Mouse (Mus musculus) CD4-positive helper T cell, adult 2 months (primary cell): ENCODE data around the gene Arhgap10.
A peak's percentile ranks its signal among the peaks of the same experiment; 100 is the strongest.

ENCODE experiments used
- DNase-seq: peaks from one replicate; pipeline ENCODE4 v3.0.0-alpha.2; 2012; ENCODE audit warnings: low read depth, missing footprints, low spot score

The Arhgap10 gene

DNA sequence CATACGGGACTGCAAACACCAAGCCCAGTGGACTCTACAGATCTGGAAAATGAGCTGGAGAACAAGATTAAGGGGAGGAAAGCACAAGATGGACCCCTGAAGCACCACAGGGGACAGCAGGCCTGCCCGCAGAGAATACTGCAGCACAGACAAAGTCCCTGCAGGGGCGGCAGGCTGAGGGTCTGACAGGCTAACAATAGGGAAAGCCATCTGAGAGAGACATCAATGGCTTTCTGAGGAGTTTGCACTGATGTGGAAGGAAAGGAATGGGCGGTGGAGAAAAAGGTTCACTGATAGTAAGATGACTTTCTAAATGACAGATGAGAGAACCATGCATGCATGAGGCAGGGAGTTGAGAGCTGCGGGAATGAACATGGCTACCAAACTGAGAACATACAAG, 111.3 kb downstream of the Arhgap10 start:
- DNase-seq = no peak

DNA sequence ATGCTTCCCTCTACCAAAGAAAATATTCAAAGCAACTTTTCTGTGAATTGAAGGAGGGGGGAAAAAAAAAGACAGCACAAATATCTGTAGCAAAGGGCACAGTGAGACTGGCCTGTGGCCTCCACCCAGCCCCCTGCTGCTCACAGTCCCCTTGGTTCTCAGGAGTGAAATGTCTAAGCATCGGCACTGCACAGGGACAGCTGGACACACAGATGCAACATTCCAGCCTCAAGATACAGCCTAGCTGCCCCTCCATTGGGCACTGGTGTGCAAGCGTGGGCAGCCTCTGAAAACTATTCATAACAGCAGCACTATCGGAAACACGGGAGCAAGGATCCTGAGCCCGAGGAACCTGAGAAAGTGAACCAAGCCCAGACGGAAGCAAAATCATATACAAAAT, 113.7 kb downstream of the Arhgap10 start:
- DNase-seq = no peak

DNA sequence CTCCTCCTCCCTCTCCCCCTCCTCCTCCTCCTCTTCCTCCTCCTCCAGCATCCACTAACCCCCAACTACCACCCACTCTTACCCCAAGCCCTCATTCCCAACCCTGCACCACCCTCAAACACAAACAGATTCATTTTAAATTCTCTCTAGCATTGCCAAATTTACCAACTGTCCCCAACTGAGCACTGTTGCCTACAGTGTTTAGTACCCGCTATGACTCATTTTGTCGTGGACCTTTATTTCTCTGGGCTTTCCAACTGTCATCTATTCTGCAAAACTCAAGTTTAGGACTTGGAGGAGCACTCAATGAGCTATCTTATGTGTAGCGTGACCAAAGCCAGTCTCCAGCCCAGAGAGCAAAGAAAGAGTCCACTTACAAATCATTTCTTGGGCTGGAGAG, 115.8 kb downstream of the Arhgap10 start:
- DNase-seq = no peak

DNA sequence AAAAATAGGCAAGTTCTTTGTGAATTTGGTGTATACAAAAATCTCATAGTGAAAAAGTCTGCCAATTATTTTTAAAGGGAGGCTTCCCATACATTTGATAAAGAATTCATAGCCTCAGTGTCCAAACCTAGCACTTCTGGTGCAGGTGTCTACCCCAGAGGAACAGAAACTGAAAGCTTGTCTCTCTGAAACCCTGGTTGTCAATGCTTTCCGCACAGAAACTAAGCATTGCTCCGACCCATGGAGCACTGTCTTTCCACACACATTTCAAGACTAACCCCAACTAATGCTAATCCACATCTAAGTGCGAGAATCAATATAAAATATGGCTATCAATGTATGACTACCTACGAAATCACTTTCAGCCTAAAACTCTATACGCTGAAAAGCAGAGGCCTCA, 116.6 kb downstream of the Arhgap10 start:
- DNase-seq = no peak

DNA sequence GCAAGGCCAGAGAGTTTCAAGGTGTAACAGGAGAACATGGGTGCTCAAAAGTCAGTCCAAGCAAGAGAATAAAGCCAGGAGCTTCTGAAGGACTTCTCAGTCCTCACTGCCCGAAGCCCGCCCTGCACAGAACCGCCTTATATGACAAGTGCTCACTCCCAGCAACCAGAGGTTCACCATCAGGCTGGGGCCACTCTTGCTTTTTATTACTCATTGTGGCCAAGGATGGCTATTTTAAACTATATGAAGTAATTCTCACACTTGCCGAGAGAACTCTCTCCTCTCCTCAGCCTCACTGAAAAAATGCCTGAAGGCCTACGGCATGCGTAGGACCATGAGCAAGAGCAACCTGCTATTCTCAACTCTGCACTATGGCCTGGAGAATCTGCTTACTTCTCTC, 133.7 kb downstream of the Arhgap10 start:
- no peak for DNase-seq

DNA sequence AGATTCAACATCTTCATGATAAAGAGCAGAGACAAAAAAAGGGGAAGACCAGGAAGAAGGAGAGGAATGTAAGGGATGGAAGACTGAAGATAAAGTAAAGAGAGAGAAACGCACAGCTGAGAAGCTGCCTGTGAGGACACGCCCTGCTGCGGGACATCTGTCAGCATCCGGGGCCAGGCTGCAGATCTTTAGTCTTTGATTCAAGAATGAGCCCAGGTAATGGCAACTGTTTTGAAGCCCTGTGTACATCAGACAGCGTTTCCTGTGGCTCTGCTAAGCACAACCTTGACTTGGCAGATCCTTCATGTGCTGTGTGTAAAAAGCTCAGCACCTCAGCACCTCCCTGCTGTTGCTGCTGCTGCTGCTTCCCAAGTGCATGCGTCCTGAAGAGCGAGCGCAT, 134.1 kb downstream of the Arhgap10 start:
- DNase-seq = no peak

DNA sequence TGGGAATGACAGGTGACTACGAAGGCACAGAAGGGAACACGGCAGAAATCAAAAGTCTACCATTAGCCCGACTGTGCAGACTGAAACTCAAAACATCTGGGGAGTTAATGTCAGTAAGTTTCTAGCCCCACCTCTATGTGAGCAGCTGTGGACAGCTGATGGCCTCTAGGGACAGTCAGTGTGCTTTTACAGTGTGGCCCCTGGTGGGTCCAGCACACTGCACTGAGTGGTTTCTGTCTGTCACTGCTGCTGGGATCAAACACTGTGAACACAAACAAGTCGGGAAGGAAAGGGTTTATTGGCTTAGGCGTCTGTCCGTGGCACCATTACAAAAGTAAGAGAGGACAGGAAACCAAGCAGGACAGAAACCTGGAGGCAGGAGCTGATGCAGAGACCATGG, 136.9 kb downstream of the Arhgap10 start:
- DNase-seq = no peak

DNA sequence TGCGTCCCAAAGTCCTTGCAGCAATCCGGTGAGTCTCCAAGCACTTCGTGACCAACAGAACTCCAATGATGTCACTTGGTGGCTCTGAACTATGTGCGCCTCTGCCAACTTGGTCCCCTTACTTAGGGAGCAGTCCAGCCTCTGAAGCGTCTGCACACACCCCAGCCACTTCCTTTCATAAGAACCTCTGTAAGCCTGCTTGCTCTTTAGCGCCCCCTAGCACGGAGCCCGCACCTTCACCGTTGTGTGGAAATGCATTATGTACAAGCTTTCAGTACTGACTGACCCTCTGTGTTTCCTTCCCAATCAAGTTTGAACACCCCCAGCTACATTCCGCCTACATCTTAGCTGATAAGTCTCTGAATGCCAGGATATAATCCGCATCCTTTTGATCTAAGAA, 138.5 kb downstream of the Arhgap10 start:
- DNase-seq = peak; percentile 38

DNA sequence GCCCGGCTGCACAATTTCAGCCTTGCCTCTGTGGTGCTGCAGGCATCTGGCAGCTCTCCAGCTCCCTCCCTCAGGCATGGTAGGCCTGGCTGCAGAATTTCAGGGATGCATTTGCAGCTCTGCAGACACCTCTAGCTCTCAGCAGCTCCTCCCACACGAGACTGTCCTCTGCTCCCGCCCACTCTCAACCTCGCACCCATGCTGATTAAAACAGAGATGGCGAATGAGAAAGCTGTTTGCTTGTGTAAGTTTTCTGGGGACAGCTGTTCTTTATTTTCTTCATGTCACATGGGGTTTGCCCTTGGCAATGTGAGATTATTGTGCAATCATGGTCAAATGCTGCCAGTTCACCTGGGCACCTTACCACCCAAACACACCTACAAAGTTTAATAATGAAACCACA, 141.3 kb downstream of the Arhgap10 start:
- peak; percentile 6 for DNase-seq

DNA sequence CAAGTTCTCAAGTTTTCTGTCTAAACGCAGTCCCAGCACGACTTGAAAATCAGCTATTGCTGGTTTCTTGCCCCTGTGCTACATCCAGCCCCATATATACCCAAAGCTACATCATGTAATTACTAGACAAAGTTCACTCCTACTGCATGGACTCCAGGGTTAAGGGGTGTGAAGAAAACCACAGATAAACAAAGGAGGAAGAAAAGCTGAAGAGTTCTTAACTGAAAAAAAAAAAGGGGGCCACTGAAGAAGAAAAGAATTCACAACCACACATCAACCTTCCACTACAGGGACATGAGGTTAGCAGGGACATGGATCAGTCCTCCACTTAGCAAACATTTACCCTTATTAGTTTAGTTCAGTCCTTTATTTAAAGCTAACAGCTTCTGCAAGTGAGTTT, 141.8 kb downstream of the Arhgap10 start:
- no peak for DNase-seq

DNA sequence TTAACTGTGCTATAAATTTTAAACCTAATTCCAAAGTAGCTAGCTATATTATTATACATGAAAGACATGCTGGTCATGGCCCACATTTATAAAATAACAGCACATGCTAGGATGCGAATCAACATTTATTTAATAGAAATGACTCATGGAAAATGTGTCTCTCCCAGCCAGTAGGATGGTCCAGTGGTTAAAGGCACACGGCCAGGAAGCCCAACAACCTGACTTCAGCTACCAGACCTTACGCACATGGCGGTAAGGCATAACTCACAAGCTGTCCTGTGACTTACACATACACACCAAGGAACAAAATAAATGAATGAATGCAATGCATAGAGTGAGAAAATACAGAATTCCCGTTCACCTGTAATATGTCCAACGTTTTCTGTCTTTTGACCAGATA, 146.7 kb downstream of the Arhgap10 start:
- no peak for DNase-seq

DNA sequence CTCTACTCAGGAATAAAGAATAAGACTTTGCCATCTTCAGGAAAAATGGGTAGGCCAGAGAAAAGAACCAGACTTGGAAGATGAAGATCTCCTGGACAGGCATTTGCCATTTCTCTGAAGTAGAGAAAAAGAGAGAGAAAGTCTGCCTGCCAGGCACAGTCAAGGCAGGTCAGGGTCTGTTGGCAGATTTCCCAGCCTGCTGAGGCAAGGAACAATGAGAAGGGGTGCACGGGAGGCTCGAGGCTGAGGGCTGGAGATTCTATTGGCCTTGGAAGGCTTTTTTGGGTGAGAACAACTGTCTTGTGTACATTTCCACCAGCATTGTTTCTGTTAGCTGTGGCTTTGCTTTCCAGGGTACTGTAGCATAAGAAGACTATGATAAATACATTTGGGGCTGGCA, 147.4 kb downstream of the Arhgap10 start:
- no peak for DNase-seq

DNA sequence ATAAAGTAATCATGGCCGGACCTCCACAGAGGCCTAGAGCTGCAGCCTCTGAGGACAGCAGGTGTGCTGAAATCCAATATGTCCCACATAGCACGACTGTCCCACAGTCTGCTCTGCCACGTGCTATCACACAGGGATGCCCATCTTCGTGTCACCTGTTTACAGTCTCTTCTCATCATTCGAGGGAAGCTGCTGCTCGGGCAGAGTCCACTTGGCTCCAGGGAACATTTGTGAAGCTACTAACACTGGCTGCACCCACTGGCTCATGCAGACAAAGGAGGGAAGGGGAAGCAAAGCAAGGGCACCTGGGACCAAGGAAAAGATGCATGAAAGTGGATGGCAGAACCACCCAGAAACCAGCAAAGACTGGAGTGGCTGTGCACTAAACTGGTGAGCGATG, 148.1 kb downstream of the Arhgap10 start:
- DNase-seq = no peak

DNA sequence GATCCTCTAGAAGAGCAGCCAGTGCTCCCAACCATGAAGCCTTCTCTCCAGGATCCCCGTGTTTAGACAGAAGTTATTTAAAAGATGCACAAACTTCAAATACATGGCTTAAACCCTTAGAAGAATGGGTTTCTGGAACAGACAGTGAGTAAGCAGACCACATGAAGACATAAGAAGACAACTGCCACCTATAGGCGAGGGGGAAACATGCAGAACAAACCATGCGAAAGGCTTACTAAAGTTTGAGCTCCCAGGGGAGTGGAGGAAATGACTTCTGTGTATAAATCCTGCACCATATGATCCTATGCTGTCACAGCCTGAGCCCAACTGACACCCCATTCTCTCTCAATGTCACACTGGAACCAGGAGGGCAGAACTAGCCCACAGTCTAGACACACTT, 150.7 kb downstream of the Arhgap10 start:
- DNase-seq = peak; percentile 18

DNA sequence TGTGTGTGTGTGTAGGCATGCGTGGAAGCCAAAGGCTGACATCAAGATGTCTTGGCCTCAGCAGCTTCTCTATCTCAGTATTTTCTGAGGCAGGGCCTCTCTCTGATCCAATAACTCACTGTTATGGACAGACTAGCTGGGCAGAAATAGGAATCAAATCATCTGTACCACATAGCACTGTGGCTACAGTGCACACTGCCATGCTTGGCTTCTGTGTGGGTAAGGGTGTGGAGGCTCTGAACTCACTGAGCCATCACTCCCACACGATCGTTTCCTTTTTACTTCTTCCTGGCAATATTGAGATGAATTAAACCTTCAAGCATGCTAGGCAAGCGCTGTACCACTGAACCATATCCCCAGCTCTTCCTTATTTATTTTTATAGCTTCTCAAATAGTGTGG, 151.3 kb downstream of the Arhgap10 start:
- no peak for DNase-seq

DNA sequence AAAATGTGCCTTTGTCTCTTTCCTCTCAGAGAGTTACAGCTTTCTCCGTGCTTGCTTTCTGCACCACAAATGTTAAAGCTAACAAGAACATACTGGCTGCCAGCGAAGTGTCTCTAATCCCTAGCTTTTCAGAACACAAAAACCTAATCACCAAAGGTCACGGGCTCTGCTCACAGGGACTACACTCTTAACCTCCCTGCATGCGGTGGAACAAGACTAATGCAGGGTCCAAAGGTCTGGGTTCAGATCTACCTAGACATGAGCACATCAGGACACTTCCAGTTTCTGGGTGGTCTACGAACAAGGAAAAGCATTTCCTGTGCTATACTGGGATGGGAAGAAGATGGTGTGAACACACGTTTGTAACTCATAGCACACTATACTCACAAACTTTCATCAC, 151.8 kb downstream of the Arhgap10 start:
- DNase-seq = no peak

DNA sequence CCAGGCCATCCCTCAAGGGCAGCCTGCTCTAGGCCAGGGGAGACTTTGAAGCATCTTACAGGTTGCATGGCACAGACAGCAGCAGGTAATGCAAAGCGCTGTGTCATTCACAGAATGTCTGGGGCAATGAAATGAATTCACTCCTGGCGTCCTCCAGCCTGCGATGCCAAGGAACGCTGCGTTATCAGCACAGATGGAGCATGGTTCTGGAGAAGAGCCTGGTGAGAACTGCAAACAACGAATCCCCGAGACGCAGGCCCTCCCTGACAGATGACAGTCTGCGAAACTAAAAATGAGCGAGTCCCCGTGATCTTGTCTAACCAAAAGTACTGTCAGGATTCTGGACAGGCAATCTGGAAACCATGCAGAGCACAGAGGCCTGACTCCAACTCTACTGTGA, 153.3 kb downstream of the Arhgap10 start:
- DNase-seq = no peak

DNA sequence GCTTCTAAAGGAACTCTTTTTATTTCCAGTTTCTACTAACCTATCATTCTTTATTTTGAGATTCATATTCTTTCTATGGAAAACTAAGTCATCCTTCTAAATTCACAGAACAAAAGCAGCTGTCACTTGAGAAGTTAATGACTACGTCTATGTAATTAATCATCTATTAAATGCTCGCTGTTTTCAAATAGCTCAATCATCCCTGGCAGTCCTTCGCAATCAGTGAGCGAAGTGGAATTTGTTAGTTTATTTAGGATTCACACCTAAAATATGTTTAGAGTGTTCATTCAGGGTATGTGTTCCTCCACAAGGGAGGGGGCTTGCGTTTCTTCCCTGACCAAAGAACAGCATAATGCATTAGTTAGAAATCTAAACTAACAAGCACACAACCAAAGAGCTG, 156.9 kb downstream of the Arhgap10 start:
- DNase-seq = no peak

DNA sequence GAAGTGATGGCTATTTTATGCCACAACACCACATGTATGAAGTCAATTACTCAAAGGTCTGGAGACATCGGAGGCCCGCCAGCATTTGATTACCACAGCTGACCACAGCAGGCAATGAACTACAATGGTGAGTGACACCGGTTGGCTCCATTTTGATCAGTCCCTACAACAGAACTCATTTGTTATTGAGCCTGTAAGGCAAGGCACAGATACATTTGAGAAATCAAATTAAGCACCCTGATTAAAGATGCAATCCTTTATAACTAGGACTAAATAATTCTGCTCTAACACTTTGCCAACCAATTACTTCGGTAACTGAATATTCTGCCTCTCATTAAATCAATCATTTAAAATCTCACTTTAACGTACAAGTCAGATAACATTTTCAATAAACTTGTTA, 157.3 kb downstream of the Arhgap10 start:
- no peak for DNase-seq

DNA sequence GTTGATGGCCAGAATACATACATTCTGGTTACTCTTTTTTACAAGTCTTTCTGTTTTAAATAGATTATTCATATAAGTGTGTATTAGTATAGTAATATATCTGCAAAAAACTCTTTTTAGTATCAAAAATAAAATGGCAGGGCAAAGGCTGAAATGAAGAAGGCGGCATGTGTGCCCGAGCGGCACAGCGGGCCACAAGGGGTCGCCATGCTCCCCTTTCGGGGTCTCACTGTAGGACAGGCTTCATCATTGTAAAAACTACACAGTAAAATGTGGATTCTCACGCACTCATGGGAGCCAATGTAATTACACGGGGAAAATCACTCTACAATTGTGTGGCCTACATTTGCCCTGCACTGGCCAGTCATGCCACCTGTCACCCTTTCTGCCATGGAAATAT, 160.6 kb downstream of the Arhgap10 start:
- no peak for DNase-seq

DNA sequence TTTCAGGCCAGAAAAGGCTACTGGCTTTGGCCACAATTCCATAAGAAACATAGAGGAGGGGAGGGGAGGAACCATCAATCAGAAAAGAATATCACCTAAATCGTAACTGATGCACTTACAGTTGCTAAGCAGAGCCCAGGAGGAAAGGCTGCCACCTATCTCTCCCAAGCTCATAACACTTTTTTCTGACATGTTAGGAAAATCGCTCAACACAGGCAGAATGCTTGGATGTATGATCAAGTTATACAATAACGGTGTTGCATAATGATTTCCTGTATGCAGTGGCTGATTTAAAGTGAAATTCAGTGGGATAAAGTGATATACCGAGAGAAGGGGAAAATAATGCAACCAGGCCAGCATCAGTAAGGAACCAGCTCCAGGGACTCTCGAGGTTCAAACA, 162.4 kb downstream of the Arhgap10 start:
- DNase-seq = no peak

DNA sequence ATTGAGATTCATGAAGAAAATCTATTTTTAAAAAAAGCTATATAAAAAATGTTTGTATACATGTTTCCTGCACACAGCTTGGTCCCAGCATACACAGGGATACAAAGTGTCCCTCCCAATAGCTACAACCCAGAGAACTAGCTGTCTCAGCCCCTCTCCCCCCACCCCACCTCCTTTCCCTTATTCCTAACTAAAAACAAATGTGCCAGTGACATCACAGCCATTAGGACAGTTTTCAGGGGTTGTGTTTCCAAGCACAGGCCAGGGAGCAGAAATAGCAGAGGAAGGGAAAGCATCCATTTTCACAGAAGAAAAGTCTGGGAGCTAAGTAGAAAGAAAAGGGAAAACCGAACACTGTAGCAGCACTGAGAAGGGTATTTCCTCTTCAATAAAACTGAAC, 163.6 kb downstream of the Arhgap10 start:
- no peak for DNase-seq

DNA sequence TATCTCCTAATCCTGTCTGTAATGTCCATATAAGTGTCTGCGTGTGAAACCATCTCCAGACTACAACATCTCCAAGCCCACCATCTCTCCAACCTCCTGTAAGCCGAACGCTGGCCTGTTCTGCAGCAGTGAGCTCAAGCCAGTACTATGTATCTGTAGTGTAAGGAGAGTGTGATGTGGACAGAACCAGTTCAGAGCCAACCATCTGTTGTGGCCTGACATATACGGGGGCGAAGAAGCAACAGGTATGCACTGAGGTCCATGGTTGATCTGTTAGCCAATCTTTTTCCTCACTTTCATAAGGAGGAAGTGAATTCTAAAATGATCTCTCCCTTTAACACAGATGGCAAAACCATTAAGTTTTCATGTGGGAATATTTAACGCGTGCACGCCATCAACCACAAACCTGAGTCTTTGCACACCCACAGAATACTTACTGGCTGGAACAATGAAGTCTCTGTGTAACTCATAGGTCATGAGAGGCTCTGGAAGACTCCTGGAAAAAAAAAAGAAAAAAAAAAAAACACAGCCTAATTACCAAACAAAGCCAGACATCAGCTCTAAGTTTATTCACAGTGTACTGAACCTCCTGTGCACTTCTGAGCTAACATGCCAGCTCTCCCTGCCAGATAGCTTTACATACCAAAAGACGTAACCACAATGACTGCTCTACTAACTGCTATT, 166.4 kb downstream of the Arhgap10 start:
- no peak for DNase-seq

DNA sequence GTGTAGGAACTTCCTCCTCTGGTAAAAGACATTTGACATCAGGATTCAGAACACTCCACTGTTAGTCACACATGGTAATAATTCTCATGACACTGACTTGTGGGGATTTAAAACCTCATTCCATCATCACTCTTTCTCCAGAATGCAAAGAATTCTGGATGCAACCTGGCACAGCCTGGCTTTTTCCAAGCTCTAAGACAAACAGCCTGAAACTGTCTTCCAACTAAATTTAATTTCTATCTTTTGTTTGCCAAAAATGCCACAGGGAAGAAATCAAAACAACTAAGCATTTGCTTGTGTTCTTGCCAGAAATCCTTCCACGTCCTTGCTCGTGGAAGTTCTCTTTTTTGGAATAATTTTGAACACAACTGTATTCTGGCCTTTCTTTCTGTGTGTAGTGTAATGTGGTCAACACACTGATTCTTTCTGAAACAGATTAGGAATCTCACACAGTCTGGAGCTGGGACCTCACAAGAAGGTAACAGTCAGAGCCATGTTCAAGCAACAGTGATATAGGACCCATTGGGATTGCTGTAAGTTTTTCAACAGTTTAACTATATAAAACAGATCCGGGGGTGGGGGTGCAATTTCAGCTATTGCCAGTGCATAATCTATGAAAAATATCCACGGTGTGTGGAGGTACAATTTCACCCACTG, 167.5 kb downstream of the Arhgap10 start:
- DNase-seq = no peak
